Mouse (Mus musculus) C2C12 (cell line): ENCODE measurements around the gene Lst1. TPM values are rescaled to one million over a fixed set of nuclear protein-coding genes. Genes with fewer than 3 reads are reported as not detected.

Experiments used
- H3K27me3 ChIP-seq: one replicate; pipeline ENCODE4 v1.6.1; 2011; ENCODE audit not compliant: control insufficient read depth, insufficient read depth, insufficient read length
- H3K36me3 ChIP-seq: one replicate; pipeline ENCODE4 v1.6.1; 2011; ENCODE audit not compliant: control insufficient read depth, insufficient read depth
- H3K4me3 ChIP-seq: one replicate; pipeline ENCODE4 v1.5.1; 2011; ENCODE audit warnings: mild to moderate bottlenecking, control low read depth; ENCODE audit not compliant: poor library complexity, insufficient read depth, severe bottlenecking
- H3K79me2 ChIP-seq: one replicate; pipeline ENCODE4 v1.6.1; 2011; ENCODE audit not compliant: control insufficient read depth, insufficient read depth
- H3K79me3 ChIP-seq: one replicate; pipeline ENCODE4 v1.6.1; 2011; ENCODE audit warnings: low read depth, control low read depth
- H3ac ChIP-seq: one replicate; pipeline ENCODE3; 2011; ENCODE audit warnings: low read depth; ENCODE audit not compliant: control insufficient read depth, insufficient read length
- CEBPB ChIP-seq: IDR thresholded peaks from one replicate; pipeline ENCODE4 v1.6.1; 2011; ENCODE audit warnings: low read depth, mild to moderate bottlenecking, control low read depth, moderate library complexity
- CTCF ChIP-seq: IDR thresholded peaks from one replicate; pipeline ENCODE4 v1.5.1; 2011; ENCODE audit not compliant: control insufficient read depth, insufficient read depth, insufficient read length
- FOSL1 ChIP-seq: IDR thresholded peaks from one replicate; pipeline ENCODE4 v1.8.0; 2011; ENCODE audit warnings: mild to moderate bottlenecking, low read length; ENCODE audit not compliant: poor library complexity, insufficient read depth, severe bottlenecking
- MAX ChIP-seq: IDR thresholded peaks from one replicate; pipeline ENCODE4 v1.6.1; 2011; ENCODE audit warnings: mild to moderate bottlenecking, control low read depth
- MYOD1 ChIP-seq: IDR thresholded peaks from one replicate; pipeline ENCODE4 v1.6.1; 2011; ENCODE audit warnings: low read depth; ENCODE audit not compliant: control insufficient read depth, insufficient read length
- MYOG ChIP-seq: IDR thresholded peaks from one replicate; pipeline ENCODE4 v1.6.1; 2011; ENCODE audit not compliant: control insufficient read depth, insufficient read length; ENCODE audit errors: extremely low read depth
- USF1 ChIP-seq: IDR thresholded peaks from one replicate; pipeline ENCODE4 v1.6.1; 2011; ENCODE audit warnings: low read depth, mild to moderate bottlenecking, control low read depth, moderate library complexity
- microRNA-seq: library from miRNA; unstranded; fragments of <30 nt; microRNA quantifications from one replicate; pipeline ENCODE4, GENCODE M21; 2019; ENCODE audit warnings: borderline microRNAs expressed
- polyA plus RNA-seq: library from polyadenylated mRNA; unstranded; fragments of >200 nt; fragmentation: generic; extraction: Trizol; gene quantifications from one replicate; pipeline ENCODE4 v1.2.1, GENCODE M21; 2012; ENCODE audit warnings: missing spikeins

Lst1 gene
- polyA plus RNA-seq, 1 experiment, result 0.92 TPM

- peaks cover 2% of the 10 kb centered on the region for H3K79me3 ChIP-seq
- no peaks in the 10 kb centered on the region for H3K27me3 ChIP-seq
- peaks cover 94% of the 10 kb centered on the region for H3K36me3 ChIP-seq
- no peak for TF ChIP-seq CTCF
- no peak for TF ChIP-seq MYOG
- no peak for TF ChIP-seq CEBPB
- TF ChIP-seq MAX, result no peak
- no peak for TF ChIP-seq FOSL1
- TF ChIP-seq USF1, result no peak
- TF ChIP-seq MYOD1, result no peak
- H3ac ChIP-seq, result no peak overlapping the region
- H3K79me2 ChIP-seq, result no peaks in the 10 kb centered on the region
- no peak overlapping the region for H3K4me3 ChIP-seq
These were observed 42.1 kb downstream of the Lst1 start for GRCm38 (mm10) chr17:35146139-35146538.

- Histone ChIP-seq H3K4me3 (no peak overlapping the region), H3K79me3 (peaks cover 33% of the 10 kb centered on the region), H3K79me2 (peaks cover 40% of the 10 kb centered on the region), H3K36me3 (peaks cover 84% of the 10 kb centered on the region), H3ac (no peak overlapping the region), H3K27me3 (no peaks in the 10 kb centered on the region)
- TF ChIP-seq CEBPB, result no peak
These were observed 46.3 kb downstream of the Lst1 start for GRCm38 (mm10) chr17:35141971-35142370.

GRCm38 (mm10) chr17:35140490-35140996 lies 47.7 kb downstream of the Lst1 start:
- peaks cover 46% of the 10 kb centered on the region for H3K79me3 ChIP-seq
- peaks cover 69% of the 10 kb centered on the region for H3K36me3 ChIP-seq
- H3K27me3 ChIP-seq, result no peaks in the 10 kb centered on the region
- H3ac ChIP-seq, result no peak overlapping the region
- no peak overlapping the region for H3K4me3 ChIP-seq
- TF ChIP-seq MYOD1 (no peak), CEBPB (no peak), USF1 (no peak)
- H3K79me2 ChIP-seq, result peaks cover 54% of the 10 kb centered on the region

- H3K79me2 ChIP-seq, result peaks cover 56% of the 10 kb centered on the region
- no peak overlapping the region for H3K4me3 ChIP-seq
- H3ac ChIP-seq, result no peak overlapping the region
- no peak for TF ChIP-seq MYOG
- no peak for TF ChIP-seq CTCF
- TF ChIP-seq USF1, result no peak
- TF ChIP-seq FOSL1, result no peak
- no peak for TF ChIP-seq CEBPB
- TF ChIP-seq MAX, result no peak
- no peak for TF ChIP-seq MYOD1
- peaks cover 46% of the 10 kb centered on the region for H3K79me3 ChIP-seq
- peaks cover 57% of the 10 kb centered on the region for H3K36me3 ChIP-seq
- no peaks in the 10 kb centered on the region for H3K27me3 ChIP-seq
These were observed 49.0 kb downstream of the Lst1 start for GRCm38 (mm10) chr17:35139269-35139668.

- H3K79me3 ChIP-seq, result peaks cover 44% of the 10 kb centered on the region
These were observed 52.5 kb downstream of the Lst1 start for GRCm38 (mm10) chr17:35135591-35136320.

More at GRCm38 (mm10) chr17:35135591-35136320, 52.5 kb downstream of the Lst1 start:
- Histone ChIP-seq H3K36me3 (peaks cover 22% of the 10 kb centered on the region), H3K4me3 (peak overlapping the region; percentile 81), H3K79me2 (peaks cover 55% of the 10 kb centered on the region), H3K27me3 (no peaks in the 10 kb centered on the region), H3ac (peak overlapping the region; percentile 67)
- TF ChIP-seq CTCF, result no peak
- no peak for TF ChIP-seq MAX
- TF ChIP-seq MYOG, result no peak
- TF ChIP-seq MYOD1, result no peak
- no peak for TF ChIP-seq FOSL1
- no peak for TF ChIP-seq USF1
- TF ChIP-seq CEBPB, result no peak

Small RNA genes within 50 kb of the gene (microRNA-seq; reads per million reads assigned to microRNA genes)
- not detected for gene Mir6973a
- not detected for gene Mir6974

Other genes with a start within 250 kb of the Lst1 start
- gene Hspa1b, start 229.2 kb downstream of the Lst1 start, polyA plus RNA-seq, result 22.6 TPM
- not detected for gene Gm20481, start 218.5 kb downstream of the Lst1 start, polyA plus RNA-seq
- gene Hspa1a, start 216.3 kb downstream of the Lst1 start, polyA plus RNA-seq, result 1.8 TPM
- 0.99 TPM for gene Hspa1l, start 215.7 kb downstream of the Lst1 start, polyA plus RNA-seq
- 133 TPM for gene Lsm2, start 206.6 kb downstream of the Lst1 start, polyA plus RNA-seq
- gene Vars, start 187.5 kb downstream of the Lst1 start, polyA plus RNA-seq, result 214 TPM
- 0.07 TPM for gene Vwa7, start 171.9 kb downstream of the Lst1 start, polyA plus RNA-seq
- gene Sapcd1, start 160.4 kb downstream of the Lst1 start, polyA plus RNA-seq, result 0.23 TPM
- 0.76 TPM for gene Msh5, start 141.7 kb downstream of the Lst1 start, polyA plus RNA-seq
- gene Clic1, start 138.5 kb downstream of the Lst1 start, polyA plus RNA-seq, result 509 TPM
- 129 TPM for gene Ddah2, start 129.4 kb downstream of the Lst1 start, polyA plus RNA-seq
- gene Ly6g6c, start 123.1 kb downstream of the Lst1 start, polyA plus RNA-seq, result 0.12 TPM
- gene Mpig6b, start 122.3 kb downstream of the Lst1 start, polyA plus RNA-seq, result 0.04 TPM
- gene Ly6g6e, start 111.5 kb downstream of the Lst1 start, polyA plus RNA-seq, result not detected
- not detected for gene Ly6g6d, start 110.4 kb downstream of the Lst1 start, polyA plus RNA-seq
- gene Ly6g6f, start 102.8 kb downstream of the Lst1 start, polyA plus RNA-seq, result not detected
- gene Abhd16a, start 99.2 kb downstream of the Lst1 start, polyA plus RNA-seq, result 54.0 TPM
- not detected for gene Ly6g5c, start 80.2 kb downstream of the Lst1 start, polyA plus RNA-seq
- gene Ly6g5b, start 73.0 kb downstream of the Lst1 start, polyA plus RNA-seq, result 0.28 TPM
- gene Gpank1, start 67.0 kb downstream of the Lst1 start, polyA plus RNA-seq, result 25.8 TPM
- 300 TPM for gene Csnk2b, start 66.4 kb downstream of the Lst1 start, polyA plus RNA-seq
- gene D17H6S53E, start 62.1 kb downstream of the Lst1 start, polyA plus RNA-seq, result 13.0 TPM
- gene Apom, start 56.4 kb downstream of the Lst1 start, polyA plus RNA-seq, result 0.20 TPM
- gene Bag6, start 53.3 kb downstream of the Lst1 start, polyA plus RNA-seq, result 202 TPM
- 183 TPM for gene Prrc2a, start 23.5 kb downstream of the Lst1 start, polyA plus RNA-seq
- gene Aif1, start 12.4 kb downstream of the Lst1 start, polyA plus RNA-seq, result not detected
- not detected for gene Ltb, start 6.0 kb upstream of the Lst1 start, polyA plus RNA-seq
- not detected for gene Tnf, start 13.6 kb upstream of the Lst1 start, polyA plus RNA-seq
- gene Lta, start 16.9 kb upstream of the Lst1 start, polyA plus RNA-seq, result 0.07 TPM
- not detected for gene Gm16181, start 32.4 kb upstream of the Lst1 start, polyA plus RNA-seq
- gene Atp6v1g2, start 45.2 kb upstream of the Lst1 start, polyA plus RNA-seq, result 1.4 TPM
- gene Nfkbil1, start 47.4 kb upstream of the Lst1 start, polyA plus RNA-seq, result 20.1 TPM
- gene Ddx39b, start 53.3 kb upstream of the Lst1 start, polyA plus RNA-seq, result 330 TPM
- 23.5 TPM for gene H2-D1, start 74.3 kb upstream of the Lst1 start, polyA plus RNA-seq
- 3.3 TPM for gene H2-Q1, start 132.0 kb upstream of the Lst1 start, polyA plus RNA-seq
- gene H2-Q2, start 153.8 kb upstream of the Lst1 start, polyA plus RNA-seq, result 0.11 TPM
- 3.5 TPM for gene H2-Q4, start 191.2 kb upstream of the Lst1 start, polyA plus RNA-seq
- not detected for gene H2-Q6, start 236.4 kb upstream of the Lst1 start, polyA plus RNA-seq